Mouse (Mus musculus) embryonic facial prominence, embryonic 10.5 days (tissue): ENCODE data around the gene Icam2. TPM values are rescaled to one million over a fixed set of nuclear protein-coding genes. Genes with fewer than 3 reads are reported as not detected.
"Not testable (repeated sequence)": the region's sequence is repeated elsewhere in the genome, so short reads cannot be mapped to it uniquely, and the experiment has no call there.

Experiments
- DNase-seq: peaks from one replicate; pipeline ENCODE4 v3.0.0-alpha.2; 2017; ENCODE audit warnings: low spot score
- H3K27ac ChIP-seq: fragments of 300-500 bp; sonication (generic); replicated peaks from 2 replicates; pipeline ENCODE4 v1.5.1; 2016; ENCODE audit warnings: mild to moderate bottlenecking
- H3K27me3 ChIP-seq: fragments of 300-500 bp; sonication (generic); replicated peaks from 2 replicates; pipeline ENCODE4 v1.6.1; 2016; ENCODE audit warnings: low read depth, mild to moderate bottlenecking; ENCODE audit not compliant: poor library complexity, severe bottlenecking
- H3K36me3 ChIP-seq: fragments of 300-500 bp; sonication (generic); replicated peaks from 2 replicates; pipeline ENCODE4 v1.6.1; 2016; ENCODE audit warnings: mild to moderate bottlenecking, moderate library complexity
- H3K4me1 ChIP-seq: fragments of 300-500 bp; sonication (generic); 2 replicates; pipeline ENCODE4 v1.6.1; 2016
- H3K4me3 ChIP-seq: fragments of 300-500 bp; sonication (generic); 2 replicates; pipeline ENCODE4 v1.5.1; 2016; ENCODE audit warnings: mild to moderate bottlenecking, moderate library complexity
- H3K9me3 ChIP-seq: fragments of 300-500 bp; sonication (generic); 2 replicates; pipeline ENCODE4 v1.6.1; 2016; ENCODE audit warnings: mild to moderate bottlenecking
- WGBS: fragments of 180-500 bp; shearing (Covaris S2); methylation state at CpG from one replicate; pipeline ENCODE4 v1.1.7; 2016; 5-methylcytosine and 5-hydroxymethylcytosine counted together
- polyA plus RNA-seq: library from polyadenylated mRNA; unstranded; fragments of >200 nt; fragmentation: Nextera tagmentation; extraction: Ambion mirVana; gene quantifications from 2 replicates; pipeline ENCODE4 v1.2.1, GENCODE M21; 2016

Gene Icam2
- polyA plus RNA-seq, 1 experiment from 2014 or later = 20.6 TPM

- 83% methylated on average over 3 of the region's 3 CpGs for WGBS
- no peak overlapping the region for H3K27ac ChIP-seq
- H3K4me1 ChIP-seq = no peaks in the 10 kb centered on the region; the same call in 1 of the 2 replicates
- no peak overlapping the region for H3K4me3 ChIP-seq
- peaks cover 16% of the 10 kb centered on the region for H3K36me3 ChIP-seq
- no peaks in the 10 kb centered on the region for H3K27me3 ChIP-seq
- no peaks in the 10 kb centered on the region for H3K9me3 ChIP-seq
- no peak for DNase-seq
Measured at GRCm38 (mm10) chr11:106416331-106416730, 28.5 kb upstream of the Icam2 start.

GRCm38 (mm10) chr11:106412641-106413360 is 24.9 kb upstream of the Icam2 start:
- DNase-seq = no peak
- 88% methylated on average over 3 of the region's 3 CpGs for WGBS
- peaks cover 8% of the 10 kb centered on the region for H3K4me1 ChIP-seq

GRCm38 (mm10) chr11:106411157-106411556 is 23.3 kb upstream of the Icam2 start:
- Histone ChIP-seq H3K36me3 (peaks cover 45% of the 10 kb centered on the region), H3K9me3 (no peaks in the 10 kb centered on the region)
- 84% methylated on average over 2 of the region's 2 CpGs for WGBS

More at GRCm38 (mm10) chr11:106412641-106413360, 24.9 kb upstream of the Icam2 start:
- Histone ChIP-seq H3K27me3 (no peaks in the 10 kb centered on the region), H3K36me3 (peaks cover 29% of the 10 kb centered on the region), H3K9me3 (no peaks in the 10 kb centered on the region), H3K4me3 (no peak overlapping the region), H3K27ac (no peak overlapping the region)

GRCm38 (mm10) chr11:106410507-106410906 is 22.6 kb upstream of the Icam2 start:
- Histone ChIP-seq H3K4me1 (peaks cover 8% of the 10 kb centered on the region), H3K27me3 (no peaks in the 10 kb centered on the region), H3K27ac (no peak overlapping the region), H3K9me3 (no peaks in the 10 kb centered on the region), H3K36me3 (peaks cover 47% of the 10 kb centered on the region), H3K4me3 (no peak overlapping the region)
- DNase-seq = no peak
- WGBS = 86% methylated on average over 3 of the region's 3 CpGs

More at GRCm38 (mm10) chr11:106411157-106411556, 23.3 kb upstream of the Icam2 start:
- Histone ChIP-seq H3K4me1 (peaks cover 8% of the 10 kb centered on the region), H3K4me3 (no peak overlapping the region), H3K27ac (no peak overlapping the region), H3K27me3 (no peaks in the 10 kb centered on the region)
- no peak for DNase-seq

- Histone ChIP-seq H3K27ac (0 out of 2 replicates have a peak overlapping the region, but pooled peaks have one; percentile 15), H3K36me3 (peaks cover 52% of the 10 kb centered on the region)
Measured at GRCm38 (mm10) chr11:106410011-106410410, 22.1 kb upstream of the Icam2 start.

GRCm38 (mm10) chr11:106398481-106398880 is 10.6 kb upstream of the Icam2 start:
- H3K4me3 ChIP-seq = no peak overlapping the region
- no peaks in the 10 kb centered on the region for H3K27me3 ChIP-seq
- H3K9me3 ChIP-seq = no peaks in the 10 kb centered on the region
- H3K27ac ChIP-seq = no peak overlapping the region
- DNase-seq = no peak
- peaks cover 43% of the 10 kb centered on the region for H3K36me3 ChIP-seq
- no peaks in the 10 kb centered on the region for H3K4me1 ChIP-seq
- WGBS = 95% methylated on average over 8 of the region's 8 CpGs

More at GRCm38 (mm10) chr11:106410011-106410410, 22.1 kb upstream of the Icam2 start:
- WGBS = 65% methylated on average over 4 of the region's 4 CpGs
- Histone ChIP-seq H3K9me3 (no peaks in the 10 kb centered on the region), H3K27me3 (no peaks in the 10 kb centered on the region), H3K4me3 (no peak overlapping the region), H3K4me1 (peaks cover 8% of the 10 kb centered on the region)
- no peak for DNase-seq

- WGBS = 81% methylated on average over 3 of the region's 3 CpGs
- no peaks in the 10 kb centered on the region for H3K9me3 ChIP-seq
Measured at GRCm38 (mm10) chr11:106397656-106398055, 9.8 kb upstream of the Icam2 start.

GRCm38 (mm10) chr11:106394055-106394454 is 6.2 kb upstream of the Icam2 start:
- DNase-seq, H3K4me3 ChIP-seq, H3K27ac ChIP-seq, H3K9me3 ChIP-seq, H3K27me3 ChIP-seq: not testable (repeated sequence)
- 89% methylated on average over 2 of the region's 2 CpGs for whole genome bisulfite sequencing
- Histone ChIP-seq H3K4me1 (peaks cover 18% of the 10 kb centered on the region), H3K36me3 (peaks cover 15% of the 10 kb centered on the region)

More at GRCm38 (mm10) chr11:106397656-106398055, 9.8 kb upstream of the Icam2 start:
- no peak overlapping the region for H3K27ac ChIP-seq
- H3K36me3 ChIP-seq = peaks cover 36% of the 10 kb centered on the region
- no peak for DNase-seq
- no peaks in the 10 kb centered on the region for H3K27me3 ChIP-seq
- no peaks in the 10 kb centered on the region; the same call in 1 of the 2 replicates for H3K4me1 ChIP-seq
- no peak overlapping the region for H3K4me3 ChIP-seq

- no peaks in the 10 kb centered on the region for H3K9me3 ChIP-seq
- DNase-seq = no peak
- H3K27me3 ChIP-seq = no peaks in the 10 kb centered on the region
- H3K27ac ChIP-seq = no peak overlapping the region
- WGBS = 51% methylated on average over 4 of the region's 4 CpGs
- H3K4me3 ChIP-seq = no peak overlapping the region
- H3K36me3 ChIP-seq = peaks cover 8% of the 10 kb centered on the region
- H3K4me1 ChIP-seq = peaks cover 18% of the 10 kb centered on the region
Measured at GRCm38 (mm10) chr11:106393331-106393616, 5.4 kb upstream of the Icam2 start.

GRCm38 (mm10) chr11:106392597-106393330 is 4.9 kb upstream of the Icam2 start:
- no peak overlapping the region for H3K27ac ChIP-seq
- 67% methylated on average over 7 of the region's 7 CpGs for WGBS
- no peak for DNase-seq
- no peak overlapping the region for H3K4me3 ChIP-seq
- H3K4me1 ChIP-seq = peaks cover 18% of the 10 kb centered on the region
- H3K27me3 ChIP-seq = no peaks in the 10 kb centered on the region
- H3K9me3 ChIP-seq = no peaks in the 10 kb centered on the region
- H3K36me3 ChIP-seq = peaks cover 2% of the 10 kb centered on the region; the same call in 1 of the 2 replicates

- no peaks in the 10 kb centered on the region for H3K27me3 ChIP-seq
- no peaks in the 10 kb centered on the region for H3K36me3 ChIP-seq
- H3K9me3 ChIP-seq = no peaks in the 10 kb centered on the region
- 34% methylated on average over 6 of the region's 6 CpGs for WGBS
- no peak overlapping the region for H3K27ac ChIP-seq
- H3K4me3 ChIP-seq = no peak overlapping the region
- H3K4me1 ChIP-seq = peaks cover 18% of the 10 kb centered on the region
- peak; percentile 76 for DNase-seq
Measured at GRCm38 (mm10) chr11:106391546-106392188, 3.8 kb upstream of the Icam2 start.

GRCm38 (mm10) chr11:106390757-106391156 is 2.9 kb upstream of the Icam2 start:
- 73% methylated on average over 3 of the region's 3 CpGs for WGBS
- Histone ChIP-seq H3K36me3 (no peaks in the 10 kb centered on the region), H3K27ac (no peak overlapping the region), H3K27me3 (no peaks in the 10 kb centered on the region), H3K4me1 (peaks cover 18% of the 10 kb centered on the region), H3K4me3 (no peak overlapping the region), H3K9me3 (no peaks in the 10 kb centered on the region)
- no peak for DNase-seq
